8 mouse cellular contexts compared by ENCODE assay signal in the genomic region with DNA sequence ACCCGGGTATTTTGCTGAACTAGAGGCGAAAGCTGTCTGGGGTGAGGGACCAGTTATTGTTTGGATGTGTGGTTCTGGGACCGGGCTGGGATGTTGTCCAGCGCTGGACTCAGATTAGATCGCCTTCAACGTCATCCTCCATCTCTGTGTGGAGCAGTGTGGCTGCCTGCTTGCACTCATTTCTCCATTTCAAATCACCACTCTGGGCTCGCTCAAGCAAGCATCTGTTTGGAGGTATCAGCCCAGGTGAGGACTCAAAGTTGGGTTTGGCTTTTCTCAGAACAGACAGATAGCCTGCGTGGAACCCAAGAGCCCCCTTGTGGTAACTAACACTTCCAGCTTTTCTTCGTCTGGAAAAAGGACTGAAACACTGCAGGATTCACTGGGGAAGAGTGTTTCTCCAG. TPM values are rescaled to one million over a fixed set of nuclear protein-coding genes. Genes with fewer than 3 reads are reported as not detected.
DNase-seq lines count a peak whose midpoint lies in the region; ATAC-seq lines count a peak whose summit lies in the region.

No protein-coding gene starts in this region.

- no peak overlapping the region for H3K4me3 ChIP-seq in heart, embryonic 12.5 days

- DNase-seq in heart, adult 11 months = peak; percentile 89
- DNase-seq in R1 (ENCODE audit: low read depth, low spot score) = peak; percentile 82
- DNase-seq in embryo, embryonic 11.5 days (ENCODE audit: low read depth, low spot score) = peak; percentile 52
- DNase-seq in heart, postnatal 14 days = peak; percentile 13 to 52
- peak; percentile 58 to 70 for DNase-seq in layer of hippocampus, postnatal 10 days (ENCODE audit: low spot score in 2 of 2)
- DNase-seq in mesoderm, embryonic 11.5 days (ENCODE audit: low read depth, low spot score) = peak; percentile 63
- peak; percentile 40 for DNase-seq in splenic B cell, adult 2 months (ENCODE audit: low read depth, low spot score)

- H3K9me3 ChIP-seq in heart, embryonic 12.5 days (replicated peaks) = 0 out of 2 replicates have a peak, but pooled peaks cover 3% of the 10 kb centered on the region

- intact Hi-C loops in heart, postnatal 14 days (cut with DNase I) = loop anchor here (1.0 kb wide), 2 partner anchors 178 to 201 kb away; no protein-coding TSS in a partner anchor

- no peak for ATAC-seq in heart, embryonic 12.5 days (ENCODE audit: insufficient number of reproducible peaks, low FRiP score)

- H3K27ac ChIP-seq in heart, embryonic 12.5 days (ENCODE audit: poor library complexity, severe bottlenecking) = no peak overlapping the region

- no peaks in the 10 kb centered on the region for H3K4me1 ChIP-seq in heart, embryonic 12.5 days (replicated peaks)

- no peak overlapping the region for H3K9ac ChIP-seq in heart, embryonic 12.5 days

- no peaks in the 10 kb centered on the region for H3K36me3 ChIP-seq in heart, embryonic 12.5 days
- no peaks in the 10 kb centered on the region for H3K36me3 ChIP-seq in splenic B cell, adult 2 months (ENCODE audit: control insufficient read depth, insufficient read depth, low read length, poor library complexity, severe bottlenecking)

- H3K27me3 ChIP-seq in heart, embryonic 12.5 days (replicated peaks) = 0 out of 2 replicates have a peak, but pooled peaks cover 3% of the 10 kb centered on the region
- H3K27me3 ChIP-seq in splenic B cell, adult 2 months (ENCODE audit: control insufficient read depth, insufficient read depth, low read length, poor library complexity, severe bottlenecking) = no peaks in the 10 kb centered on the region

- 47% methylated on average over 9 of the region's 9 CpGs for WGBS in heart, embryonic 12.5 days

- H3K4me2 ChIP-seq in heart, embryonic 12.5 days = no peak overlapping the region

RNA-seq across cellular contexts. Expression of a gene that starts 33.5 kb away (rescaled TPM):
- 13.4 and 14.0 TPM in 2 replicates for polyA plus RNA-seq in heart, embryonic 12.5 days (2016; fragmentation: Nextera tagmentation; extraction: Ambion mirVana)
- total RNA-seq in heart, postnatal 14 days (2021) = 10 to 100 TPM; 11.7 to 12.2 TPM
- total RNA-seq in layer of hippocampus, postnatal 10 days (2021) = 10 to 100 TPM; 19.3 to 21.1 TPM

RNA-seq across cellular contexts. Expression of a gene that starts 33.6 kb away (rescaled TPM):
- polyA plus RNA-seq in heart, embryonic 12.5 days (2016; fragmentation: Nextera tagmentation; extraction: Ambion mirVana) = 10.8 and 11.3 TPM in 2 replicates
- 1 to 10 TPM; 3.1 to 3.6 TPM for total RNA-seq in heart, postnatal 14 days (2021)
- 1 to 10 TPM; 8.4 to 8.6 TPM for total RNA-seq in layer of hippocampus, postnatal 10 days (2021)

Comparison
In these comparisons a context has a peak if more than half of its experiments do, and no peak if none do; other contexts are left out.
1. DNase-seq: peak in every context shown above with its lines; median percentile 89 in heart, adult 11 months; 82 in R1; 64 in layer of hippocampus, postnatal 10 days; 63 in mesoderm, embryonic 11.5 days; 52 in embryo, embryonic 11.5 days; 40 in splenic B cell, adult 2 months; 32 in heart, postnatal 14 days.